Mouse (Mus musculus) lung, postnatal 14 days (tissue): ENCODE measurements around the gene Iqschfp.
"Not testable (repeated sequence)": the region's sequence is repeated elsewhere in the genome, so short reads cannot be mapped to it uniquely, and the experiment has no call there.

ENCODE experiments used
- DNase-seq: peaks from one replicate; pipeline ENCODE4 v3.0.0; 2021

Gene Iqschfp

DNA sequence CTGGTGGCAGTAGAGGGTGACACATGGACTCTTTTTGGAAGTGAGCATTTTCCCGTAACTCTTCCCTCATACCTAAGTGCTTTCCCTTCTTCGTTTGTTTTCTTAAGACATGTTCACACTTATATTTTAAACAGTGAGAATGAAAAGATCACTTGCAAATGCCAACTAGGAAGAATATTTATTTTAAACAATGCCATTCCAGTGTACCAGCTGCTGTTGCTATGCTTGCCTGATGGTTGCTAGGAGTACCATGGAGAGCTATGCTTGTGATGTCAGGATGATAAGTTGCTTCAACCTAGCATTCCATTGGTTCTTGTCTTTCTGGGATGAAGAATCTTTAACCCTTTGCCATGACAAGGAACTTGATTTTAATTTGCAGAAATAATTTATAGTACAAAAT lies 193.0 kb downstream of the Iqschfp start:
- DNase-seq: no peak

DNA sequence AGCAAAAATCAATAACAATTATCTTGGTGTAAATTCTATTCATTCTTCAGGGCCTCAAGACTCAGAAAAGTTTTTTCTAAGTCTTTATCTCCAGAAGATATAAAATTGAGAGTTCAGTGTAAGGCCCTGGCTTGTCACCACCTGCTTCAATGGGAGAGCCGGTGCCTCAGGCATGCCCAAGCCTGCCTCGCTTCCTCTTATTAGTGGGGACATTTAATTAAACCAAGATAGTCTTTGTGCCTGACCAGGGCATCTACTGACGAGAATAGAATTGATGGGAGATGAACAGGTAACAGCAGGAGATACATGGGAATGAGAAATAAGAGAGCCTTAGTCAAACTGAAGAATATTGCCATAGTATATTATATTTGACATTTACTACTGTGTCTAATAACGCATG lies 200.1 kb downstream of the Iqschfp start:
- DNase-seq: no peak

DNA sequence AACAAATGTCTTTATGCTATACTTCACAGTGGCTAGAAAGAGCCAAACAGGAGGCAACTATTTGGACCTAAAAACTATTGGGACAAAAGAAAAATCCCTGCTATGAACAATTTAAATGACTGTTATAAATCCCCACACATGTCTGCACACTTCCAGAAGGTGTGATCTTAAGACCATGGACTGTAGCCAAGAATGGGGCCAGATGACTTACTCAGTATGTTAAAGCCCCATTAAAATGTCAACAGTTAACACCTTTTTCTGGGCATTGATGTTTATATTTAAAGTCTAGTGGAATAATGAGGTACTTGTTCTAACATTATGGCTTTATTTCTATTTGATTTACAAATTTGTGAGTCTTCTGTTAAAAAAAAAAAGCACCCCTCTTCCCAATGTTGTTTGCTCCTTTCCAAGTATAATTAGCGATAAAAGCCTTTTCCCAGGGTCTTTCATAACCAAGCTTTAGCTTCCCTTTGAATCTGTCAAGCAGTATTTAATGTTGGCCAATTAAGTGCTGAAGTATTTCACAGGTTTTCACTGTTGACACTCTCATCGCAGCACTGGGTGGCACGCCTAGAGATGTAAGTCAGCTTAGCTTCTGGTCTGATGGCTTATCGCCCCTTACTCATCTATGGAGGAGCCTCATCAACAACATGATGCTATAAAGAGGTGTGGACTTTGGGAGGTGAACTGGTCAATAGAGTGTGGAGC lies 204.8 kb downstream of the Iqschfp start:
- no peak for DNase-seq

- not testable (repeated sequence) for DNase-seq
These were observed 207.5 kb downstream of the Iqschfp start for GRCm38 (mm10) chr3:68099561-68099960.

- no peak for DNase-seq
These were observed 209.3 kb downstream of the Iqschfp start for GRCm38 (mm10) chr3:68101343-68101742.

DNA sequence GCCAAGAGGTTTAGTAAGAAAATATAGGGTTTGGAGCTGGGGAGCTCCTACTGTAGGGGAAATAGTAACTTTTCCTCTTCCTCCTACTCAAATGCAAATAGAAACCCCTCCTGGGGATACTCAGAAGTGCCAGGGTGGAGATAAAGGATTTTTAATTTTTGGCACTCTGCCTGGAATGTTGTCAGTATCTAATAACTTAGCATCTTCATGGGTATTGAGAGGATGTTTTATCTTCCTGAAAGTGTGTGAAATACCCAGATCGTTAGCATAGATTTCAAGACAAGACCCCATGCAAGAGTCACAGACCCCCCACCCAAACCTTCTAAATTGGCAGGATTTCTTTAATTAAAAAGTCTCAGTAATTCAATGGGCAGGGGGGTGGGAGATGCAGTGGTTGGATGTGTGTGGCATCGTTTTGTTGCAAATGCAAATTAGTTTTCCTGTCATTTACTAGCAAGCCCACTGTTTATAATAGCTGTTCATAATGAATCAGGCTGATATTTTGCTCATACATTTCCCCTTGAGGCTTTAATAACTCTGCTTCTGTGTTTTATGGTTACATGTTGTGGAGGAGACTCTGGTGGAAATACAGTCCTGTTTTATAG lies 213.2 kb downstream of the Iqschfp start:
- DNase-seq: no peak

DNA sequence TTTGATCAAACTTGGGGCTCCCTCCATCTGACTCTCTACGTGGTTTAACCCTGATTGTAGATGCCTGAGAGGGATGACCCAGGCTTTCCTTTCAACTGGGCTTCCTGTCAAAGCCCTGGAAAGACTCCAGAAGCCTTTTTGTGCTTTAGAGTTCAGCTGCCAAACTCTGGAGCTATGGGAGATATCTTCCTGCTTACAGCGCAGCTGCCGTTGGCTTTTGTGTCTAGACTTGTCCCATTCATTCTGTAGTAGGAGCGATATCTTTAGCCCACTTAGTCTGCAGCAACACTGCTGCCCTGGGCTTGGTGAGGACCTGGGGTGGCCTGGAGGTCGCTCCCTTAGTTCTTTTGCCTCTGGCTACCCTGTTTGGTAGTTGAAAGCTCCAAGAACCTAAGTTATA lies 229.3 kb downstream of the Iqschfp start:
- no peak for DNase-seq

DNA sequence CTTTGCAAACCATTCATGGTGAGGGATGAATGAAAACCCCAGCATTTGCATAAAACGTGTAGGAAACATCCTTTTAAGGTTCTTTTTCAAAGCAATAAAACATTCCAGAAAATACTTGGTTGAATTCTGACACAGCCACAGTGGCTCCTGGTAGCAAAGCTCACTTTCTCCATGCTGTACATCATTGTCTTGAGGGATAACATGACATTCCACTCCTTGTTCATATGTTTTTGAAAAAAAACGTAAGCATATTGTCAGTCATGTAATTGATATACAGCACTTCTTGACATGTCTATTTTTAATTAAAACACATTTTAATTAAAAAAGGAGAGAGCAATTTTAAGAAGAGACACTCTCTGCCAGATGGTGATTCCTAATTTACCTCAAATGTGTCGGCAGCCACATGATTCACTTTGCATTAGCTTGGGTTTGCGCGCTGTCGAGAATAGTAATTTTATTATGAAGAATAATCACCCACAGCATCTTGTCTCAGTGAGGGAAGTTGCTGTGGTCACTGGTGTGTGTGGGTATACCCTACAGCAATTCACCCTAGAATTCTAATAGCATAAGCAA lies 234.3 kb downstream of the Iqschfp start:
- no peak for DNase-seq

GRCm38 (mm10) chr3:68130386-68130785 lies 238.4 kb downstream of the Iqschfp start:
- DNase-seq: no peak

DNA sequence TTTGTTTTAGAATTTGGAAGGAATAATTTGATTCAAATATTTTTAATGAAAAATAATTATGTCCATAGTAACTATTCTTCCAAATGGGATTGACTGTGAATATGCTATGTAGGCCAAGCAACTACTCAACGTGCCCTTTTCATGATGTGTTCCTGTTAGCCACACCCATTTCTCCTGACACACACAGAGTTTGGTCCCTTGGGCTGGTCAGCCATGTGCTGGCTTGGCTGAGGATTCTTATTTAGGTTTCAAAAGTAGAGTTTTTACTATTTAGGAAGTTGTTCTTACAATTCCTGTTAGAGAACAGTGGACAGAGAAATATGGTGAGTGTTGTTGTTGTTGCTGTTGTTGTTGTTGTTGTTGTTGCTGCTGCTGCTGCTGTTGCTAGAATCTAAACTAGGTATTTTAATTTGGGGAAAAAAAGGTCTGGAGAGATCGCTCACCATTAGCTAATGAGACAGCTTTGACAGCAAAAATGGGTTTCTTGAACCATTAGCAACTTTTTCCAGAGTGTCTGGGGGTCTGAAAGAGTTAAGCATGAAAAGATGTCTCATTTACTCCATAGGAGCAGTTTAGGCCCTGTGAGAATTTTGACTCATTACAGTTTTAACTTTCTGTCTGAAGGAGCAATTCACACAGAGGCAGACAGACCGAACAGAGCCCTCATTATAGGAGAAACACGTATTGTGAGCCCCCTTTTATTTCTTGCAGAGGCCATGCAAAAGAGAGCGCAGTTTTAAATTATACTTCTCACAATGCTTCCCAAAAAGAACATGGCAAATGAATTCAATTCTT lies 247.0 kb downstream of the Iqschfp start:
- no peak for DNase-seq

GRCm38 (mm10) chr3:68150688-68151087 lies 258.7 kb downstream of the Iqschfp start:
- DNase-seq: no peak

DNA sequence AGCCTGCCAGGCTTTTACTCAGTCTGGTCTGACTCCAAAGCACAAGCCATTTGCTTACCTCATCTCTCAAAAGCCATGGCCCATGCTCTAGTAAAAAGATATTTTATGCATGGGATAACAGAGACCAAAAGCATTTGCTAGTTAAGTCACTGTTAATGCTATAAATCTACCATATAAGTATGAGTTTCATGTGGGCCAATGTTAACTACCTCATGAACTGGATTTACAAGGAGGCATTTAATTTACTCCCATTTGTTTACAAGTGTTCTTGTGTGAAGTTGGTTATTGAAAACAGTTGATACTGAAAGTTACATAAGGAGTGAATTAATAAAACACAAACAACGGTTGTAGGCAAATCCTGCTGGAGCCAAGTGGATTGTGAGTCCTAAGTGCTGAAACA lies 268.1 kb downstream of the Iqschfp start:
- no peak for DNase-seq

- DNase-seq: no peak
These were observed 268.7 kb downstream of the Iqschfp start for GRCm38 (mm10) chr3:68160760-68161159.

DNA sequence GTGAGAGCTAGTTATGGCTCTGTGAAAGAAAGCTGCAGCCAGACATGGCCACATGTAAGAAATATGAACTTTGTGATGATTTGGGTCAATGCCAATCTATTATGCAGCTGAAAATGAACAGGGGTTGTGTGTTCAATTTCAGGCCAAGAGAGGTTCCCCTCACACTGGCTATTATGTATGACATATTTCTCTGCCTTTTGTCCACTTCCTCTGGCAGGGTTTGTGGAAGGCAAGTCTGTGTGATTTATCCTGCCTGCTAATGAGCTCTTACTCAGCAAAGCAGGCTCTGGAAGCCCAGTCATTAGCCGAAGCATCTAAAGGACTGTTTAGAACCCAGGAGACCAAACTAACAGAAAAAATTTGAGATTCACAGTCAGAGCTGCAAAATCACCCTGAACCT lies 286.2 kb downstream of the Iqschfp start:
- DNase-seq: no peak

GRCm38 (mm10) chr3:68187471-68187870 lies 295.4 kb downstream of the Iqschfp start:
- no peak for DNase-seq

DNA sequence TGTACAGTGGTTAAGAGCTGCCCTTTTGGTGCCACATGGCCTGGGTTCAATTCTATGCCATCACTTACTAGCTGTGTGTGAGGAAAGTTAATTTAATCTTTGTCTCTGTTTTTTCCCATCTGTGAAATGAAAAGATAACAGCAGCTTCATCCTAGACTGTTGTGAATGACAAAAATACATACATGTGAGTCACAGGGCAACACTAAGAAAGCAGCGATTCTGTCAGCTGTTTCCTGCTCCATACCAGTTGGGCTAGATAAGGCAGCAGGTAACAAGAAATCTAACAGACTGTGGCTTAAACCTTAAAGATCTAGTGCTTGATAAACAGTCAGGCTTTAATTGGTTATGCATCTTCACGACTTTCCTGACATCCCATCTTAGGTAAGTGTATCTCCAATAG lies 297.1 kb downstream of the Iqschfp start:
- DNase-seq: no peak

GRCm38 (mm10) chr3:68196933-68197332 lies 304.9 kb downstream of the Iqschfp start:
- DNase-seq: no peak

- no peak for DNase-seq
These were observed 309.2 kb downstream of the Iqschfp start for GRCm38 (mm10) chr3:68201214-68201613.

DNA sequence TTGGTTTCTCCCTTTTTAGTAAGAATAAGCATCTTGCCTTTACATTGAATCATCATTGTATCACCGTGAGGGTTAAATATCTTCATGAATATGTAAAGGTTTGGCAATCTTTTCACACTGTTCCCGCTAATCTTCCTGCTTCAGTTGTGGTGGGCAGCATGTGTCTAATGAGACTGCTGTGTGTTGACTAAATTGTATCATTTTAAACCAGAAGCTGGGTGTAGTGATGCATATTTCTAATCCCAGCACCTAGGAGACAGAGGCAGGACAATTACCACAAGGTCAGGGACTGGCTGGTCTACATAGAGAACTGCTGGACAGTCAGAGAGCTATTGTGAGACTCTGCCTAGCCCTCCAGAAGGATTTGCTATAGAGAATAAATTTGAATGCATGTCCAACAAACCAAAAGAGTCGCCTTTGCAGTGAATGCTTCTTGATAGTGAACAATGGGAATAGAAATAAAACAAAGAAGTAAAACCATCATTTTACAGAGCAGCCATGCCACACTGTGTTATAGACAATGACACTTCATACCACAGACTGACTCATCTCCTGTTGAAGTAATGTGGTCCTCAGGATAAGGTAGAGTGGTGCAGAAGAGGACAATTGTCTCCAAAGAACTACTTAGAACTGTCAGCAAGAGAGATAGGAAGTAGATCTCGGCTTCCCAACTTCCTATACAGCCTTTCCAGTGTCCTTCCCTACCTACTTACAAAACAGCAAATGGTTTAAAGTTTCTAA lies 310.3 kb downstream of the Iqschfp start:
- DNase-seq: no peak

- DNase-seq: no peak
These were observed 312.0 kb downstream of the Iqschfp start for GRCm38 (mm10) chr3:68203934-68204467.

GRCm38 (mm10) chr3:68210422-68210821 lies 318.4 kb downstream of the Iqschfp start:
- DNase-seq: no peak

DNA sequence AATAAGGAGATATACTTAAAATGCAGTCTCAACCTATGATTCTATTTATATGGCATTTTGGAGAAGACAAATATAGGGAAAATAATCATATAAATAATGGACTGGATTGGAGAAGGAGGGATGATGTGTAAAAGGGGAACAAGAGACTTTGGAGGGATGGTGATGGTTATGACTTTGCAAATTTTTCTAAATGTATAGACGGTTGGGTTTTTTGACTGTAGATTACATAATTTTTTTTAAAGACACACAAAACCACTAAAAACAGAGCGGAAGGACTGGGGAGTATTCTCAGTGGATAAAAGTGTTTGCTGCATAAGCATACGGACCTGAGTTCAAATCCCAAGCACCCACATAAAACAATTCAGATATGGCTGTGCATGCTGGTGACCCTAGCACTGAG lies 329.4 kb downstream of the Iqschfp start:
- no peak for DNase-seq

GRCm38 (mm10) chr3:68239887-68240286 lies 347.9 kb downstream of the Iqschfp start:
- DNase-seq: no peak
